Mouse (Mus musculus): ENCODE measurements around the gene Olfr1333.
"Not testable (repeated sequence)": the region's sequence is repeated elsewhere in the genome, so short reads cannot be mapped to it uniquely, and the experiment has no call there.

The Olfr1333 gene

DNA sequence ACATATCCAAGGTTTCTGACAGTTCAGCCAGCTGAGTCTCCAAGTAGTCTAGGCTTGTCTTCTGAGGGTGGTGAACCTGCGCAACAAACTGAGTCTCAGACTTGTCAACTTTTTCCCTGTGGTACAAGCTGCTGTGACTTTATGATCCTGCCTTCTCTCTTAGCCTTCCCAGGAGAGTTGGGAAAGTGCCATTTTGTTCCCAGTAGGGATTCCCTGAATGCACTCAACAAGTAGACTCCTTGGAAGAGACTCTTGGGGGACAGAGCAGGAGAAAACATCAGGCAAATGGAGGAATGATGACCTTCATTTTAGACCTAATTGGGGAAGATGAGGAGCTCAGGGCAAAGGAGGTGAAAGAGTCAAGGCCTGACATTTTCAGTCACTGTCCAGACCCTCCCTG lies at the start of gene Olfr1333:
Olfr1333 (minus strand) TSS at position 101 of the 400 bp plus-strand sequence.
- no peak for DNase-seq

GRCm38 (mm10) chr4:118867566-118867965 lies 31.5 kb upstream of the Olfr1333 start:
- no peak for DNase-seq

DNA sequence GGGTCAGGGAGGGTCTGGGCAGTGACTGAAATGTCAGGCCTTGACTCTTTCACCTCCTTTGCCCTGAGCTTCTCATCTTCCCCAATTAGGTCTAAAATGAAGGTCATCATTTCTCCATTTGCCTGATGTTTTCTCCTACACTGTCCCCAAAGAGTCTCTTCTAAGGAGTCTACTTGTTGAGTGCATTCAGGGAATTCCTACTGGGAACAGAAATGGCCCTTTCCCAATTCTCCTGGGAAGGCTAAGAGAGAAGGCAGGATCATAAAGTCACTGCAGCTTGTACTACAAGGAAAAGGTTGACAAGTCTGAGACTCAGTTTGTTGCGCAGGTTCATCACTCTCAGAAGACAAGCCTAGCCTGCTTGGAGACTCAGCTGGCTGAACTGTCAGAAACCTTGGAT lies 28.3 kb upstream of the Olfr1333 start, which contains the start of gene Olfr1331:
Olfr1331 (plus strand) TSS at position 301 of the 400 bp plus-strand sequence.
- DNase-seq, result no peak

GRCm38 (mm10) chr4:118862704-118863103 lies 26.6 kb upstream of the Olfr1333 start:
- peak; percentile 0 for DNase-seq

DNA sequence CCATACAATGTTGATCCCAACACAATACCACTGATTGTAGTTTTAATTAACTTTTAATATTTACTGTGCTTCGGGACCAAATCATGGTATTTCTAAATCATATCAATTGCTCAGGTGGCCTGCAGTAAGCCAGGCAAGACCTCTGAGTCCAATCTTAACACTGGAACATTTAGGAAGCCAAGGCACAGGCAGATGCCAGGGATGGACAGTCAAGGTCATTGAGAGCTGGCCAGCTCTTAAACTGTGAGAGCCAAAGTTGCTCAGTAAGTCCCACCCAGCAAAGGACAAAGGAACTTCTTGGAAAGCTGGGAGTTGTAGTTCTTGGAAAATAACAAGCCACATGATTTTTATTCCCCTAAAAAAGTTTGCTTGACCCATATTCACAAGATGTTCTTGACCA lies 25.7 kb upstream of the Olfr1333 start:
- DNase-seq, result no peak

DNA sequence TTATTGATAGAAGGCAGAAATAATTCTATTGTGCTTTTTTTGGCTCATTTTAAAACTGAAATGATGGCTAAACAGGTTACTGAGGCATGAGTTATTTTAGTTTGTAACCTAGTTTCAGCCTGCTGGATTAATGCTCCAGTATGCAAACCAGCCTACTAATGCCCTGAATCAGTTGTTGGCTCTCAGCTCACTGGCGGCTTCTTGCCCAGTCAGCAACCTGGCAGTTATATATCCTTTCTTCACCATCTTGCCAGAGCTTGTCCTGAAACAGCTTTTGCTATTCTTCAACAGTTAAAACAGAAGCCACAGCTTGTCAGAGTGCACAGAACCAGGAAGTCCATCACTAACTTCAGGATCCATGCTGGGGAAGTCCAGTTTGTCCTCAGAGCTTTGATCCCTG lies 17.2 kb downstream of the Olfr1333 start:
- no peak for DNase-seq

GRCm38 (mm10) chr4:118809844-118810243 lies 26.2 kb downstream of the Olfr1333 start, which contains the start of gene Olfr1335:
TSS of gene Olfr1335 (minus strand) at chr4:118809944.
- no peak for DNase-seq

DNA sequence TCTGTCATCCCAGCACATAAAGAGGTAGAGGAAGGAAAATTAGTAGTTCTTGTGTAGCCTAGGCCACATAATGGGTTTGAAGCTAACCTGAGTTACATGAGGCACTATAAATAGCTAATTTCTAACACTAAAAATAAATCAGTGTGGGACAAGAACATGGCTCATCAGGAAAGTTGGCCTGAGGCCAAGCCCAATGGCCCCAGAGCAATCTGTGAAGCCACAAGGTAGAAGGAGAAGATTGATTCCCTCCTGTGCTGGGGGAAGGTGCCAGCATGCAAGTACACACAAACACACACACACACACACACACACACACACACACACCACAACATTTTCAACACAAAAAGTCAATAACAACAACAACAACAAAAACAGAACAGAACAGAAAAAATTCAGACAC lies 43.3 kb downstream of the Olfr1333 start:
- DNase-seq, result not testable (repeated sequence)

- DNase-seq, result no peak
These were observed 53.6 kb downstream of the Olfr1333 start, which contains the start of gene Olfr1337 for GRCm38 (mm10) chr4:118782486-118782885. TSS of gene Olfr1337 (minus strand) at chr4:118782586.
